Mouse (Mus musculus) C2C12 (cell line): ENCODE results near the gene Dnajc3.

Experiments
- CTCF ChIP-seq: IDR thresholded peaks from one replicate; pipeline ENCODE4 v1.5.1; 2011; ENCODE audit not compliant: control insufficient read depth, insufficient read depth, insufficient read length
- FOSL1 ChIP-seq: IDR thresholded peaks from one replicate; pipeline ENCODE4 v1.8.0; 2011; ENCODE audit warnings: mild to moderate bottlenecking, low read length; ENCODE audit not compliant: poor library complexity, insufficient read depth, severe bottlenecking
- MAX ChIP-seq: IDR thresholded peaks from one replicate; pipeline ENCODE4 v1.6.1; 2011; ENCODE audit warnings: mild to moderate bottlenecking, control low read depth

DNA sequence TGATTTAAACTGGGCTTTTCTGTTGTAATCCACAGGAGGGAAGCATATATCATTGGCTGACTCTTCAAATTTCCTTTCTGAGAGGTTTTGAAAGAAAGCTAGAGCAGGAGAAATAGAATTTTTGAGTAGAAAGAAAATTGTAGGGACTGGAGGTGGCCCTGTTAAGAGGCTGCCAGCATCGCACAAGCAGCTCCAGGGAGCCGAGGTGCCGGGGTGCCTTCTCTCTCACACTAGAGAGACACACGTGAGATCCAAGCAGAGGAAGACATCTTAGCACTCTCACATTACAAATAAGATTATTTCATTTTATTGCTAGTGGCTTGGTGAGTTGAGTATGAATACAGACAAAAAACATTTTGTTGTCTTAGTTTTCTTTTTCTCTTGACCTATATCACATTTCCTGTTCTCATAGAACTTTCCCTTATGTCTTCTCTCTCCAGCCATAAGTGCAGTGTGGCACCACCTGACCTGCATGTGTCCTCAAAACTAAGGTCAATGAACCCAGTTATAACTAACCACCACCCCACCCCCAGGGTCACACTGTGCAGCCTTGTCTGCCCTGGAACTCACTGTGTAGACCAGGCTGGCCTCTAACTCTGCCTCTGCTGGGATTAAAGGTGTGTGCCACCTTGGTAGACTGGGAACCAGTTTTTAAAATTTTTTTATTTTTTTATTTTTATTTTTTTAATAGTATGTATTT, 3.2 kb downstream of the Dnajc3 start:
- no peak for TF ChIP-seq CTCF
- no peak for TF ChIP-seq MAX
- TF ChIP-seq FOSL1 = no peak
